Mouse (Mus musculus) CD4-positive naive resting alpha-beta T cell, adult 76 days (primary cell): ENCODE data around the gene Sept10. TPM values are rescaled to one million over a fixed set of nuclear protein-coding genes. Genes with fewer than 3 reads are reported as not detected.

Experiments used
- total RNA-seq: library from RNA; stranded (reverse); gene quantifications from one replicate; pipeline ENCODE4 v1.2.4, GENCODE M21; 2023

Gene Sept10
- total RNA-seq: 1.5 TPM

GRCm38 (mm10) chr10:59221473-59222270 is at the start of gene Sept10, which contains the start of gene Sowahc:
Gene Sept10, minus strand, starts transcription at chr10:59221847.
Gene Sowahc, plus strand, starts transcription at chr10:59221953.

Other genes with a start within 250 kb of the Sept10 start
- gene Sowahc, start 106 bp upstream of the Sept10 start, total RNA-seq: 2.2 TPM
- gene P4ha1, start 101.4 kb upstream of the Sept10 start, total RNA-seq: 37.7 TPM
- gene Gm10273, start 173.8 kb upstream of the Sept10 start, total RNA-seq: 9.1 TPM
- not detected for gene Pla2g12b, start 181.8 kb upstream of the Sept10 start, total RNA-seq
- 0.21 TPM for gene Oit3, start 219.9 kb upstream of the Sept10 start, total RNA-seq